Mouse (Mus musculus) thymus, adult 2 months (tissue): Measurements from ENCODE around the gene Tmem131l. TPM values are rescaled to one million over a fixed set of nuclear protein-coding genes. Genes with fewer than 3 reads are reported as not detected.

Source experiments
- DNase-seq: peaks from one replicate; pipeline ENCODE4 v3.0.0; 2021
- H3K27ac ChIP-seq: fragments of 200-500 bp; 2 replicates; pipeline ENCODE4 v1.5.1; 2012; ENCODE audit warnings: low read length, control low read depth; ENCODE audit not compliant: control insufficient read depth, insufficient read depth
- H3K27me3 ChIP-seq: fragments of 200-500 bp; 2 replicates; pipeline ENCODE4 v1.6.1; 2012; ENCODE audit warnings: mild to moderate bottlenecking, low read length, moderate library complexity, mixed read lengths; ENCODE audit not compliant: control insufficient read depth, insufficient read depth
- H3K36me3 ChIP-seq: fragments of 200-500 bp; 2 replicates; pipeline ENCODE4 v1.6.1; 2012; ENCODE audit warnings: mild to moderate bottlenecking, low read length, moderate library complexity; ENCODE audit not compliant: control insufficient read depth, insufficient read depth
- H3K4me1 ChIP-seq: fragments of 200-500 bp; replicated peaks from 2 replicates; pipeline ENCODE4 v1.6.1; 2012; ENCODE audit warnings: low read length; ENCODE audit not compliant: control insufficient read depth, insufficient read depth
- H3K4me3 ChIP-seq: fragments of 200-500 bp; 2 replicates; pipeline ENCODE4 v1.5.1; 2012; ENCODE audit warnings: mild to moderate bottlenecking, low read length, control low read depth, moderate library complexity; ENCODE audit not compliant: control insufficient read depth, insufficient read depth
- CTCF ChIP-seq: fragments of 200-500 bp; IDR thresholded peaks from 2 replicates; pipeline ENCODE4 v1.5.1; 2012; ENCODE audit warnings: mild to moderate bottlenecking, control low read depth, low read length, moderate library complexity, borderline replicate concordance; ENCODE audit not compliant: control insufficient read depth, poor library complexity, insufficient read depth; ENCODE audit errors: extremely low read depth
- POLR2A ChIP-seq: fragments of 200-500 bp; IDR thresholded peaks from 2 replicates; pipeline ENCODE4 v1.6.1; 2012; ENCODE audit warnings: mild to moderate bottlenecking, low read length, control low read depth, moderate library complexity; ENCODE audit not compliant: control insufficient read depth, poor library complexity, insufficient read depth; ENCODE audit errors: extremely low read depth
- WGBS: fragments of 180-500 bp; shearing (Covaris S2); methylation state at CpG from one replicate; pipeline ENCODE4 v1.1.7; 2018; 5-methylcytosine and 5-hydroxymethylcytosine counted together
- polyA plus RNA-seq: library from polyadenylated mRNA; depleted of rRNA; stranded (reverse); fragments of >200 nt; gene quantifications from 2 replicates; pipeline ENCODE4 v1.2.3, GENCODE M21; 2012

The Tmem131l gene
- polyA plus RNA-seq, 1 experiment: 201 TPM

DNA sequence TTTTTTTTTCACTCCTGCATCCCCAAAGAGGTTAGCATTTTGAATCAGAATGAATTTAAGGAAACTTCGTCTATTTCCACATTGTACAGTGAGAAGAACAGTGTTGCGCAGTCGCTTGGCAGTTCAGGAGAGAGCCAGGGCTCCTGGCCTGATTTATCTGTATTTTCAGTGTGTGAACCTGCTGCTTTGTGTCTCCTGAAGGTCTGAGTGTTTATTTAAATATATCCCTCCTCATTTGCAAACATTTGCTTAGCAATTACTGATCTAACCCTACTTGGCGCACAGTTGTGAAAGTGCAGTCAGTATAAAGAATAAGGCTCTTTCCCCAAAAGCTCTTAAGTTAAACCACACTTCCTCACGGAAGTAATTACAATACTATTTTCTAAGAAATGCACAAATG lies 129.3 kb downstream of the Tmem131l start:
- no peaks in the 10 kb centered on the region for H3K27me3 ChIP-seq
- H3K4me3 ChIP-seq: no peak overlapping the region
- H3K27ac ChIP-seq: no peak overlapping the region
- DNase-seq: no peak
- TF ChIP-seq POLR2A: no peak
- TF ChIP-seq CTCF: no peak
- H3K4me1 ChIP-seq: no peaks in the 10 kb centered on the region
- WGBS: 96% methylated on average over 5 of the region's 5 CpGs
- peaks cover 71% of the 10 kb centered on the region for H3K36me3 ChIP-seq

DNA sequence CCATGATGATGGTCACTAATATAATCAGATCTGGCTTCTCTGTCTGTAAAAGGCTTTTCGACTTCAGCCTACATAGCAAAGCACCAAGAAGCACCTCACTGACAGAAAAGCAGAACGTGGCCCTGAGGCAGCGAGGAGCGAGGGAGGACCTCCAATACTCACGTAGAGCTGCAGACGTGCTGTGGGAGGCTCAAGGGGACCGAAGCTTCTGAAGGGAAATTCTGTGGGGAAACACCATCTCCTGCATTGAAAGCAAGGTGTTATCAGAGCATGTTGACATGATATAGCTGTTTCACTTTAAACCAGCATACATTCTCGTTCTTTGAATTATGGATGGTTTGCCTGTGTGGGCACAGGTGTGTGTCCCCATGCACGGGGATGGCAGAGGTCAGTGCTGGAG lies 133.8 kb downstream of the Tmem131l start:
- 97% methylated on average over 9 of the region's 9 CpGs for WGBS
- H3K36me3 ChIP-seq: peaks cover 79% of the 10 kb centered on the region
- H3K4me3 ChIP-seq: no peak overlapping the region
- DNase-seq: no peak
- H3K4me1 ChIP-seq: no peaks in the 10 kb centered on the region
- H3K27me3 ChIP-seq: no peaks in the 10 kb centered on the region
- TF ChIP-seq CTCF (no peak), POLR2A (no peak)
- no peak overlapping the region for H3K27ac ChIP-seq

DNA sequence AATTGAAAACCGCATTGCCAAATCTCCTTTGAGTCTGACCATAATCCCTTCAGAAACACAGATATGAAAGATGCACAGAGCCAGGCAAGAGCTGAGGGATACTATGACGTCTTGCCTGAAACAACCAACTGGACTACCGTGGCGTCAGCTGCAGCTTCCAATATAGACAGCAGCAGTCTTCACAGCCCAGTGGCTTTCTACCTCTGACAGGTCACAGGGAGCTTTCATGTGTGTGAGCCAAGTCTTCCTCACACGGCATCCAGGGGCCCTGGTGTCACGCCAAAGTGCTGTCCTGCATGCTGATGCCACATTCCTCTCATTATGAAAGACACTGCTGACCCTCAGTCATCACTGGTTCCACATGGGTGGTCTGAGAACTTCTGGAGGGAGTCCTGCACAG lies 134.8 kb downstream of the Tmem131l start:
- Histone ChIP-seq H3K27ac (no peak overlapping the region), H3K27me3 (no peaks in the 10 kb centered on the region), H3K4me1 (no peaks in the 10 kb centered on the region), H3K4me3 (no peak overlapping the region), H3K36me3 (peaks cover 79% of the 10 kb centered on the region)
- DNase-seq: no peak
- WGBS: 93% methylated on average over 6 of the region's 6 CpGs
- TF ChIP-seq POLR2A (no peak), CTCF (no peak)

DNA sequence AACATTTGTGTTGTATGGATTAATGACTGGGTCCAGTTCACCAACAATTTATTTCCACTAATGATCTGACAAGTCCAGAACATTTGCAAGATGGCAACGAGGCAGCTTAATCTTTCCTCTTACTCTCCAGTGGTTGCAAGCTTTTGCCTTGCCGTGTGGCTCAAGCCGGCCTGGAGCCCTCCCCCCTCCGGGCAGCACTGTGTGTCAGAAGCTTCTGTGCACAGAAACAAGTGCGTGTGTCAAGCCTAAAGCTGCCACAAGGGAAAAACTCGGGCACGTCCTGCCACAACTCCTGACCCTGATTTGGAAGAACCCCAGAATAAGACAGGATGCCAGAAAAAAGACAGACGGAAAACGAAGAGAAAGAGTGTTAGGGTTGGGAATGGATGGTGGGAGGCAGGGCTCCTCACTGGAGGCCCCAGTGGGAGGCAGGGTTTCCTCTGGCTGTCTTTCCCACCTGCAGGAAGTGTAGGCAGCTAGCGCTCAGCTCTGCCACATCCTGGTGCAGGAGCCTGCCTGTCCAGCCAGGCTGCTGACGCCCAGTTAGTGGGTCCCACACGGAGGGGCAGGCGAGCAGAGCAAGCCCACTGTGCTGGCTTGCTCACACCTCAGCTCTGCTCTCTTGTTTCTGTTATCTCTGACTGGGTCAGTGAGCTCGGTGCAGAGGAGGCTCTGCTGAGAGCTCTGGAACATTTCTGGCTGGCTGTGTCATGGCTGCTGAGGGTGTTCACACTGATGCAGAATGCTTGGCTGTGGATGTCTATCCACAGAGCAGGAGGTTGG lies 135.6 kb downstream of the Tmem131l start:
- no peaks in the 10 kb centered on the region for H3K27me3 ChIP-seq
- peaks cover 79% of the 10 kb centered on the region for H3K36me3 ChIP-seq
- no peak for DNase-seq
- no peak overlapping the region for H3K4me3 ChIP-seq
- no peak overlapping the region for H3K27ac ChIP-seq
- TF ChIP-seq CTCF (no peak), POLR2A (no peak)
- WGBS: 93% methylated on average over 14 of the region's 14 CpGs
- no peaks in the 10 kb centered on the region for H3K4me1 ChIP-seq

DNA sequence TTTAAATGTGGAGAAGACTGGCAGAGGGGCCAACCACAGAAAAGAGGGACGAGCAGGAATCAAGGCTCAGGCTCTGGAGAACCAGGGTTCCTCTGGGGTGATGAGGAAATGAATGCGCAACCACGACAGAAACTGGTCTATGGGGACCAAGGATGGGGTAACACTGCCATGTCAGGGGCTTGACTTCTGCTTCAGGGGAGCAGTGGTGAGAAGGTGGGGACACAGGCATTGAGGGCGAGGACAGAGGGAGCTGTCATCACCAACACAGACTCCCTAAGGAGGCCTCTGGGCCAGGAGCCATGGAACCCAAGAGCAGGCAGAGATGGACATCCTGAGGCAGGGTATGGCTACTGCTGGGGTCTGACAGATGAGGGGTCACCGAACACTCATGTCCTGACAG lies 137.0 kb downstream of the Tmem131l start:
- TF ChIP-seq CTCF (no peak), POLR2A (no peak)
- H3K36me3 ChIP-seq: peaks cover 84% of the 10 kb centered on the region
- H3K4me1 ChIP-seq: no peaks in the 10 kb centered on the region
- 86% methylated on average over 5 of the region's 5 CpGs for WGBS
- no peaks in the 10 kb centered on the region for H3K27me3 ChIP-seq
- H3K4me3 ChIP-seq: no peak overlapping the region
- DNase-seq: no peak
- H3K27ac ChIP-seq: no peak overlapping the region

DNA sequence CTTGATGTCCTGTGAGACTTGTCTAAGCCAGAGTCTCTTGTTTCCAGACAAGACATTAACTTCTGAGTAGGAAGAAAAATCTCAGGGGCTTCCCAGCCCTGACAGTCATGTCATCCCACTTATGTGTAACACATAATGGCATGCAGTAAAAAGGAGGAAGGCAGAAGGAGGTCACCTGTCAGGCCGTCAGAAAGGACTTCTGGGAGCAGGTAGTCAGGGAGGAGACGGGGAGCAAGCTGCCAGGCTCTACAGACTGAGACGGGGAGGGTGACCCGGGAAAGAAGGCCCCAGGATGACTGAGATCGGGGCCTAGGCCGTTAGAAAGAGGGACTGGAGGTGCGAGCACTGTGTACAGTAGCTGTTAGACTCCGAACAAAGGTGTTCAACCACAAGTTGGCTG lies 137.5 kb downstream of the Tmem131l start:
- Histone ChIP-seq H3K27me3 (no peaks in the 10 kb centered on the region), H3K4me1 (no peaks in the 10 kb centered on the region), H3K27ac (no peak overlapping the region), H3K36me3 (peaks cover 88% of the 10 kb centered on the region), H3K4me3 (no peak overlapping the region)
- TF ChIP-seq CTCF (no peak), POLR2A (no peak)
- WGBS: 97% methylated on average over 8 of the region's 8 CpGs
- no peak for DNase-seq
